Mouse (Mus musculus) cerebellum, adult 9-10 months (tissue): Measurements from ENCODE around the gene Rpl36al.

Source experiments
- DNase-seq: peaks from one replicate; pipeline ENCODE4 v3.0.0; 2022

The Rpl36al gene

GRCm38 (mm10) chr12:69157107-69157506 is 26.8 kb downstream of the Rpl36al start:
- no peak for DNase-seq

GRCm38 (mm10) chr12:69156436-69156835 is 27.4 kb downstream of the Rpl36al start:
- DNase-seq: no peak

GRCm38 (mm10) chr12:69155923-69156322 is 28.0 kb downstream of the Rpl36al start:
- DNase-seq: no peak

- no peak for DNase-seq
Observed at GRCm38 (mm10) chr12:69150049-69150448, 33.8 kb downstream of the Rpl36al start.

- no peak for DNase-seq
Observed at GRCm38 (mm10) chr12:69147166-69147735, 36.6 kb downstream of the Rpl36al start.

GRCm38 (mm10) chr12:69143460-69143859 is 40.4 kb downstream of the Rpl36al start:
- DNase-seq: no peak

- no peak for DNase-seq
Observed at GRCm38 (mm10) chr12:69139841-69140240, 44.0 kb downstream of the Rpl36al start.

GRCm38 (mm10) chr12:69139201-69139600 is 44.7 kb downstream of the Rpl36al start:
- DNase-seq: no peak
